Mouse (Mus musculus) intestine, embryonic 16.5 days (tissue): ENCODE results near the gene Serbp1. TPM values are rescaled to one million over a fixed set of nuclear protein-coding genes. Genes with fewer than 3 reads are reported as not detected.
A peak's percentile ranks its signal among the peaks of the same experiment; 100 is the strongest.

ENCODE experiments used
- ATAC-seq: fragments of 200-750 bp; cut with Nextera tagmentation; 2 replicates; pipeline ENCODE4 v1.8.0; 2017; ENCODE audit warnings: moderate TSS enrichment, moderate library complexity
- H3K27ac ChIP-seq: fragments of 300-500 bp; sonication (generic); 2 replicates; pipeline ENCODE4 v1.5.1; 2014; ENCODE audit warnings: mild to moderate bottlenecking, low read length
- H3K27me3 ChIP-seq: fragments of 300-500 bp; sonication (generic); replicated peaks from 2 replicates; pipeline ENCODE4 v1.6.1; 2014; ENCODE audit warnings: low read length, control low read depth, mixed read lengths; ENCODE audit not compliant: control insufficient read depth, insufficient read depth
- H3K36me3 ChIP-seq: fragments of 300-500 bp; sonication (generic); 2 replicates; pipeline ENCODE4 v1.6.1; 2014; ENCODE audit warnings: low read length, control low read depth; ENCODE audit not compliant: control insufficient read depth, insufficient read depth
- H3K4me1 ChIP-seq: fragments of 300-500 bp; sonication (generic); 2 replicates; pipeline ENCODE4 v1.6.1; 2014; ENCODE audit warnings: low read length, control low read depth, mixed read lengths; ENCODE audit not compliant: control insufficient read depth, insufficient read depth
- H3K4me2 ChIP-seq: fragments of 300-500 bp; sonication (generic); 2 replicates; pipeline ENCODE4 v1.6.1; 2014; ENCODE audit warnings: low read depth, low read length, control low read depth
- H3K4me3 ChIP-seq: fragments of 300-500 bp; sonication (generic); 2 replicates; pipeline ENCODE4 v1.5.1; 2014; ENCODE audit warnings: mild to moderate bottlenecking, low read length
- H3K9ac ChIP-seq: fragments of 300-500 bp; sonication (generic); 2 replicates; pipeline ENCODE4 v1.6.1; 2014; ENCODE audit warnings: low read depth, low read length
- H3K9me3 ChIP-seq: fragments of 300-500 bp; sonication (generic); 2 replicates; pipeline ENCODE4 v1.6.1; 2016; ENCODE audit warnings: low read length, control low read depth; ENCODE audit not compliant: control insufficient read depth
- WGBS: fragments of 180-500 bp; shearing (Covaris S2); extraction: QIAGEN DNeasy Blood & Tissue Kit; methylation state at CpG from one replicate; pipeline ENCODE4 v1.1.7; 2014; 5-methylcytosine and 5-hydroxymethylcytosine counted together
- polyA plus RNA-seq: library from polyadenylated mRNA; unstranded; fragments of >200 nt; fragmentation: Nextera tagmentation; extraction: Ambion mirVana; gene quantifications from 2 replicates; pipeline ENCODE4 v1.2.1, GENCODE M21; 2015

Gene Serbp1
- polyA plus RNA-seq, 1 experiment from 2014 or later, result 319 TPM

DNA sequence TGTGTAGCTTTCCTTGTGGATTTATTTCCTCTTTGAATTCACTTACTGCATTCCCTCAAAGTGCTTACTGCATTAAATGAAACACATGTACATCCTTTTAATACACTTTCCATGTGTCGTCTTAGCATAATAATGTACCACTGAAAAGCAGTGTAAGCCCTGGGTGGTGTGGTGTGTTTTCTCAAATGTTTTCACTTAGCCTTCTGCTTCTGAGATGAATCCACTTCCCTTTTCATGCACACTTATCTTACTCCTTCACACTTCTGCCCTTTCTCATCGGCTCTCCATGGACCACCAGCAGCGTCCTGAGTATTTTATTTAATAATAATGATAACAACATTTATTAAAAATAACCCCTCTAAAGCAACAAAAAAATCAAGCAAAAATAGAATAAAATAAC lies 71.8 kb downstream of the Serbp1 start:
- no peak for ATAC-seq
- 80% methylated on average over 3 of the region's 3 CpGs for WGBS

DNA sequence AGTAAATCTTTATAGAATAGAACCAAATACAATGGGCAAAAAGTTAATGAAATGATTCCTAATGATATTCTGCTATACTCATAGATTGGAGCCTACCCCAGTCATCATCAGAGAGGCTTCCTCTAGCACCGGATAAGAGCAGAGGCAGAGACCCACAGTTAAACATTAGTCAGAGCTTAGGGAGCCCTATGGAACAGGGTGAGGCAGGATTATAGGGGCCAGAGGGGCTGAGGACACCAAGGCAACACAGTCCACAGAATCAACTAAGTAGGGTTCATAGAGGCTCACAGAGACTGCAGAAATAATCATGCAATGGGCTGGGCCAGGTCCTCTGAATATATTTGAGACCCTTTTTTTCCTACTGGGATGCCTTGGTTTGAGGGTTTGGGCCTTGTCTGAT lies 76.7 kb downstream of the Serbp1 start:
- H3K9ac ChIP-seq, result no peak overlapping the region
- 46% methylated on average over 1 of the region's 1 CpGs for WGBS
- H3K4me2 ChIP-seq, result 0 out of 2 replicates have a peak overlapping the region, but pooled peaks have one; percentile 3
- no peaks in the 10 kb centered on the region for H3K27me3 ChIP-seq
- no peak overlapping the region for H3K4me3 ChIP-seq
- peak; percentile 94 for ATAC-seq
- H3K4me1 ChIP-seq, result peaks cover 3% of the 10 kb centered on the region; the same call in 1 of the 2 replicates
- H3K36me3 ChIP-seq, result no peaks in the 10 kb centered on the region
- H3K27ac ChIP-seq, result no peak overlapping the region
- no peaks in the 10 kb centered on the region for H3K9me3 ChIP-seq

More for the DNA sequence above, 71.8 kb downstream of the Serbp1 start:
- Histone ChIP-seq H3K9me3 (no peaks in the 10 kb centered on the region), H3K9ac (no peak overlapping the region), H3K4me3 (no peak overlapping the region), H3K4me1 (no peaks in the 10 kb centered on the region), H3K27me3 (no peaks in the 10 kb centered on the region), H3K36me3 (no peaks in the 10 kb centered on the region), H3K4me2 (no peak overlapping the region), H3K27ac (no peak overlapping the region)

DNA sequence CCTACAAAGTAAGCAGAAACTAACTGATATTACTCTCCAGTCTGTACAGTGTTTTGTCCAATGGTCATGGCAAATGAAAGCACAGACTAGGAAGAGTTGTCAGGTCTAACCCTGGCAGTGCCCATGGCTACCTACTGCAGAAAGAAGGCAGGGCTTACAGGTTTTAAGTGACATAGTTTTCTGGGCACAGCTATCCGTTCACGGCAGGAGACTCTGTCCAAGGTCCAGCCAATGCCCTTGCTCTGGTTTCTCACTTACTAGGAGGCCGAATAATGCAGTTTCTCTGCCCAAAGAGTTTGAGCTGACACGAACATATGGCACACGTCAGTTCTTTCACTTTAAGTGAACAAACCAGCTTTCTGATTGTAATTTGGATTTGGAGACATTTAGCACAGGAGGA lies 79.1 kb downstream of the Serbp1 start:
- H3K4me1 ChIP-seq, result peaks cover 3% of the 10 kb centered on the region; the same call in 1 of the 2 replicates
- no peak for ATAC-seq
- no peak overlapping the region for H3K9ac ChIP-seq
- no peak overlapping the region for H3K4me2 ChIP-seq
- no peaks in the 10 kb centered on the region for H3K27me3 ChIP-seq
- 65% methylated on average over 5 of the region's 5 CpGs for WGBS
- H3K9me3 ChIP-seq, result no peaks in the 10 kb centered on the region
- H3K4me3 ChIP-seq, result no peak overlapping the region
- H3K27ac ChIP-seq, result no peak overlapping the region
- H3K36me3 ChIP-seq, result no peaks in the 10 kb centered on the region

DNA sequence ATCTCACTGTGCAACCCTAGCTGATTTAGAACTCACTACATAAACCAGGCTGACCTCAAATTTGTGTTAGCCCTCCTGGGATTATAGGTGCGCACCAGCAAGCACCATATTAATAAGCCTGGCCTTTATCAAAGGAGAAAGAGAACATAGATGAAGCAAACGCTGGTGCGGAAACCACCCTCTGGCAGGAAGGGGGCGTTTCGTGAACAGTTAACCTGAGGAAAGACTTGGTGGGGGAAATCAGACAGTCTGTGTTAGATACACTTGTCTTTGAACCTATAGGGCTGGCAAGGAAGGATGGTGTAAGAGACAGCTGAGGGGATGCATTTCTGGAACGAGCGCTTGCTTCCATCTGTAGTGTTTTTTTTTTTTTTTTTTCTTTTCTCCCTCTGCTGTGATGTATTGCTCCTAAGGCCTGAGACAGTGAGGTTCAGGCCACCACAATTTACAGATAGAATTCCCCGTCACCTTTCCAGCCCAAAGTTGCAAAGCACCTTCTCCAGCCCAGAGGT lies 79.9 kb downstream of the Serbp1 start:
- H3K9me3 ChIP-seq, result no peaks in the 10 kb centered on the region
- H3K4me2 ChIP-seq, result no peak overlapping the region
- peaks cover 3% of the 10 kb centered on the region; the same call in 1 of the 2 replicates for H3K4me1 ChIP-seq
- H3K27me3 ChIP-seq, result no peaks in the 10 kb centered on the region
- ATAC-seq, result no peak
- H3K36me3 ChIP-seq, result no peaks in the 10 kb centered on the region
- H3K4me3 ChIP-seq, result no peak overlapping the region
- no peak overlapping the region for H3K27ac ChIP-seq
- H3K9ac ChIP-seq, result no peak overlapping the region
- 82% methylated on average over 8 of the region's 8 CpGs for WGBS

DNA sequence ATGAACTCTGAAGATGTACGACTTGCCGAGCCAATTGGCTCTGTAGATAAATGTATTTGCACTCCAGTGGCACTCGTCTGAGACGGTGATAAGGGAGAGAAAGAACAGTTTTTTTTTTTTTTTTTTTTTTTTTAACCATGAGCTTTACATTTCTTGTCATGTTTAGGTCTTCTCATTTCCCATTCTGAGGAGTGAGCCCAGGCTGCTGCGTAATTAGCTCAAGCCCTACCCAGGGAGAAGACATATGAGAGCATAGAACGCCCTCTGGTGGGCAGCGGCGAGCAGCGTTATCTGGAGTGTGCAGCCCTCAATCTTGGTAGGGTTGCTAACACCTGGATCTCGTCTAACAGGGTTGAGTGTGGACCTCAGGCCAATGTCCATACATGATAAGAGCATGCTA lies 80.5 kb downstream of the Serbp1 start:
- peak; percentile 74 for ATAC-seq
- no peak overlapping the region for H3K9ac ChIP-seq
- H3K36me3 ChIP-seq, result no peaks in the 10 kb centered on the region
- no peaks in the 10 kb centered on the region for H3K27me3 ChIP-seq
- H3K27ac ChIP-seq, result no peak overlapping the region
- peaks cover 3% of the 10 kb centered on the region; the same call in 1 of the 2 replicates for H3K4me1 ChIP-seq
- no peaks in the 10 kb centered on the region for H3K9me3 ChIP-seq
- 25% methylated on average over 10 of the region's 10 CpGs for WGBS
- no peak overlapping the region for H3K4me2 ChIP-seq
- no peak overlapping the region for H3K4me3 ChIP-seq

DNA sequence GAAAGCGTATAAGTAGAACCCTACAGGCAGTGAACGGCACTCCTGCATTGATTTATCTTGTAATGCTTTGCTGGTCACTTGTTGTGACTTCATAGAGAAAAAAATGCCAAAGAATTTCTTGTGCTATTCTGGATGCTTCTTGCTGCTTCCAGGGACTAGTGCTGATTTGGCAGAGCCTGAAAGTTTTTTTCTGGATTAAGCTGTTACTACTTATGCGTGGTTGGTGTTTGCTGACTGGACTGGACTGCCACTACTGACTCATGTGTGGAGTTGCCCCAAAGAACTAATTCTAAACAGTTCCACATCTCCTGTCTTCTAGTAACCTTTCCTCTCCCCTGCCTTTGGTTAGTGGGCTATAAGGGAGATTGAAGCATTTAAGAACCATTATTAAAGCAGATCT lies 85.8 kb downstream of the Serbp1 start:
- Histone ChIP-seq H3K27me3 (no peaks in the 10 kb centered on the region), H3K4me1 (no peaks in the 10 kb centered on the region), H3K36me3 (no peaks in the 10 kb centered on the region), H3K4me2 (no peak overlapping the region), H3K27ac (no peak overlapping the region), H3K4me3 (no peak overlapping the region), H3K9ac (no peak overlapping the region), H3K9me3 (no peaks in the 10 kb centered on the region)
- 81% methylated on average over 3 of the region's 3 CpGs for WGBS
- ATAC-seq, result no peak

DNA sequence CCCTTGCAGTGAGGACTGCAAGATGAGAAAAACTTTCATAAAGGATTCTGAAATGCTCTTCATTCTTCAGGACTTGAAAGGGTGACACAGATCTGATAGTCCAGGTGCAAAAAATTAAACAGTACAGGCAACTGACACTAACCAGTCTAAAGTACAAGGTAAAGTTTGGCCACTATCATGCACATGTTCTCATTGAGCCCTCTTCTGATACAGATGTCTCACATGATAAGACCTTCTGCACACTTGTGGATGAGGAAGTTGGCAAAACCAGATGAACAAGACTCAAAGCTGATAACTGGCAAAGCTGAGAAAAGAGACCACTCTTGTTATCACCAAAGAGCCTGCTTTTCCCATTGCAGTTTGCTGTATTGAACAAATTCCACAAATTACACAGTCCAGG lies 100.0 kb downstream of the Serbp1 start:
- ATAC-seq, result no peak
- Histone ChIP-seq H3K27ac (no peak overlapping the region), H3K4me1 (no peaks in the 10 kb centered on the region), H3K9ac (no peak overlapping the region), H3K27me3 (no peaks in the 10 kb centered on the region), H3K4me2 (no peak overlapping the region), H3K4me3 (no peak overlapping the region), H3K9me3 (no peaks in the 10 kb centered on the region), H3K36me3 (no peaks in the 10 kb centered on the region)

DNA sequence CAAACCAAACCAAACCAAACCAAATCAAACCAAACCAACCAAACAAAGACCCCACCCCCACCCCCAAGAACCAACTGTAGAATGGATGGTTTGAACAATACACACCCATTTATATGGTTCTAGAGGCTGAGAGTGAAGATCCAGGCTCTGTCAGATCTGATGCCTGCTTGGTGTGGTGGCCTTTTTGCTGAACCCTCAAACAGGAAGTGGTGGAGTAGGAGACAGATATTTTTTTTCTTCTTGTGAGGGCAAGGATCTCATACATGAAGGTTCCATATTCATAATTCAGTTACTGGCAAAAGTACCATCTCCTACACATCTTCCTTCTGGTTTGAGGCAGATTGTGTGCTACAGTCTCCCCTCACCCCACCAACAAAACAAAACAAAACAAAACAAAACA lies 101.5 kb downstream of the Serbp1 start:
- Histone ChIP-seq H3K27me3 (no peaks in the 10 kb centered on the region), H3K4me1 (no peaks in the 10 kb centered on the region), H3K9ac (no peak overlapping the region), H3K4me3 (no peak overlapping the region), H3K4me2 (no peak overlapping the region), H3K9me3 (no peaks in the 10 kb centered on the region), H3K27ac (no peak overlapping the region), H3K36me3 (no peaks in the 10 kb centered on the region)
- no peak for ATAC-seq
